Mouse (Mus musculus): ENCODE measurements around the gene Cpox.

GRCm38 (mm10) chr16:58622377-58622776 is 47.7 kb upstream of the Cpox start:
- no peak for TF ChIP-seq MAFK (IDR thresholded peaks at IDR 0.05; ENCODE audit: insufficient read depth, low read depth, low read length)
- no peak for TF ChIP-seq CHD2 (IDR thresholded peaks at IDR 0.05; ENCODE audit: low read depth, low read length)
- no peak for TF ChIP-seq HCFC1 (IDR thresholded peaks at IDR 0.05; ENCODE audit: borderline replicate concordance, insufficient read depth, low read length)
- TF ChIP-seq ZNF384 (IDR thresholded peaks at IDR 0.05; ENCODE audit: low read depth, low read length): no peak
- no peak for TF ChIP-seq ZC3H11A (IDR thresholded peaks at IDR 0.05; ENCODE audit: borderline replicate concordance, low read depth, low read length)
